Mouse (Mus musculus): ENCODE data around the gene Grb10.

The Grb10 gene

GRCm38 (mm10) chr11:12038470-12038985 lies at the start of gene Grb10:
Gene Grb10 (minus strand): TSS chr11:12038683.
- DNase-seq (ENCODE audit: low spot score), result no peak

GRCm38 (mm10) chr11:12081638-12082037 lies 43.2 kb upstream of the Grb10 start:
- DNase-seq (ENCODE audit: low spot score), result no peak

- peak; percentile 83 for DNase-seq (ENCODE audit: low spot score)
Measured at GRCm38 (mm10) chr11:12079231-12079630, 40.7 kb upstream of the Grb10 start.

- no peak for DNase-seq (ENCODE audit: low spot score)
Measured at GRCm38 (mm10) chr11:12075449-12075848, 37.0 kb upstream of the Grb10 start.

- no peak for DNase-seq (ENCODE audit: low spot score)
Measured at GRCm38 (mm10) chr11:12073394-12074226, 35.1 kb upstream of the Grb10 start.

GRCm38 (mm10) chr11:12072322-12072721 lies 33.8 kb upstream of the Grb10 start:
- DNase-seq (ENCODE audit: low spot score), result peak; percentile 3

GRCm38 (mm10) chr11:12059005-12059404 lies 20.5 kb upstream of the Grb10 start:
- no peak for DNase-seq (ENCODE audit: low spot score)

- peak; percentile 45 for DNase-seq (ENCODE audit: low spot score)
Measured at GRCm38 (mm10) chr11:12048547-12049327, 10.3 kb upstream of the Grb10 start.

- no peak for DNase-seq (ENCODE audit: low spot score)
Measured at GRCm38 (mm10) chr11:12048135-12048534, 9.7 kb upstream of the Grb10 start.

- DNase-seq (ENCODE audit: low spot score), result no peak
Measured at GRCm38 (mm10) chr11:12044245-12044644, 5.8 kb upstream of the Grb10 start.

- DNase-seq (ENCODE audit: low spot score), result no peak
Measured at GRCm38 (mm10) chr11:12041787-12042186, 3.3 kb upstream of the Grb10 start.

- DNase-seq (ENCODE audit: low spot score), result no peak
Measured at GRCm38 (mm10) chr11:12041379-12041778, 2.9 kb upstream of the Grb10 start.

- DNase-seq (ENCODE audit: low spot score), result no peak
Measured at GRCm38 (mm10) chr11:12040391-12040790, 1.9 kb upstream of the Grb10 start.

- DNase-seq (ENCODE audit: low spot score), result no peak
Measured at GRCm38 (mm10) chr11:12039748-12040147, 1.3 kb upstream of the Grb10 start.

- no peak for DNase-seq (ENCODE audit: low spot score)
Measured at GRCm38 (mm10) chr11:12039098-12039497, 615 bp upstream of the Grb10 start.

GRCm38 (mm10) chr11:12037689-12038469 lies 604 bp downstream of the Grb10 start:
- no peak for DNase-seq (ENCODE audit: low spot score)

GRCm38 (mm10) chr11:12037075-12037686 lies 1.3 kb downstream of the Grb10 start:
- no peak for DNase-seq (ENCODE audit: low spot score)

- DNase-seq (ENCODE audit: low spot score), result no peak
Measured at GRCm38 (mm10) chr11:12035916-12036910, 2.3 kb downstream of the Grb10 start.

- no peak for DNase-seq (ENCODE audit: low spot score)
Measured at GRCm38 (mm10) chr11:12035324-12035723, 3.2 kb downstream of the Grb10 start.

- no peak for DNase-seq (ENCODE audit: low spot score)
Measured at GRCm38 (mm10) chr11:12034781-12035180, 3.7 kb downstream of the Grb10 start.
